Mouse (Mus musculus): Measurements from ENCODE around the gene Zp2. TPM values are rescaled to one million over a fixed set of nuclear protein-coding genes. Genes with fewer than 3 reads are reported as not detected.

Gene Zp2
- polyA plus RNA-seq, 1 experiment, result not detected

GRCm38 (mm10) chr7:120178935-120179334 lies 33.8 kb upstream of the Zp2 start:
- Histone ChIP-seq H3K4me3 (replicated peaks) (no peak overlapping the region), H3K4me1 (ENCODE audit: control insufficient read depth) (no peaks in the 10 kb centered on the region), H3K9me3 (ENCODE audit: control insufficient read depth, low read length) (no peaks in the 10 kb centered on the region), H3K27me3 (ENCODE audit: control insufficient read depth) (no peaks in the 10 kb centered on the region), H3K36me3 (ENCODE audit: control insufficient read depth) (no peaks in the 10 kb centered on the region; the same call in 1 of the 2 replicates)
- no peak for TF ChIP-seq GATA1 (IDR thresholded peaks at IDR 0.05; ENCODE audit: low read length)

- Histone ChIP-seq H3K4me3 (replicated peaks) (no peak overlapping the region), H3K4me1 (ENCODE audit: control insufficient read depth) (no peaks in the 10 kb centered on the region), H3K9me3 (ENCODE audit: control insufficient read depth, low read length) (no peaks in the 10 kb centered on the region; the same call in 1 of the 2 replicates), H3K36me3 (ENCODE audit: control insufficient read depth) (no peaks in the 10 kb centered on the region; the same call in 1 of the 2 replicates), H3K27me3 (ENCODE audit: control insufficient read depth) (no peaks in the 10 kb centered on the region)
- no peak for TF ChIP-seq TAL1 (IDR thresholded peaks at IDR 0.05; ENCODE audit: low read length)
- no peak for TF ChIP-seq GATA1 (IDR thresholded peaks at IDR 0.05; ENCODE audit: low read length)
Measured at GRCm38 (mm10) chr7:120177611-120178010, 32.5 kb upstream of the Zp2 start.

DNA sequence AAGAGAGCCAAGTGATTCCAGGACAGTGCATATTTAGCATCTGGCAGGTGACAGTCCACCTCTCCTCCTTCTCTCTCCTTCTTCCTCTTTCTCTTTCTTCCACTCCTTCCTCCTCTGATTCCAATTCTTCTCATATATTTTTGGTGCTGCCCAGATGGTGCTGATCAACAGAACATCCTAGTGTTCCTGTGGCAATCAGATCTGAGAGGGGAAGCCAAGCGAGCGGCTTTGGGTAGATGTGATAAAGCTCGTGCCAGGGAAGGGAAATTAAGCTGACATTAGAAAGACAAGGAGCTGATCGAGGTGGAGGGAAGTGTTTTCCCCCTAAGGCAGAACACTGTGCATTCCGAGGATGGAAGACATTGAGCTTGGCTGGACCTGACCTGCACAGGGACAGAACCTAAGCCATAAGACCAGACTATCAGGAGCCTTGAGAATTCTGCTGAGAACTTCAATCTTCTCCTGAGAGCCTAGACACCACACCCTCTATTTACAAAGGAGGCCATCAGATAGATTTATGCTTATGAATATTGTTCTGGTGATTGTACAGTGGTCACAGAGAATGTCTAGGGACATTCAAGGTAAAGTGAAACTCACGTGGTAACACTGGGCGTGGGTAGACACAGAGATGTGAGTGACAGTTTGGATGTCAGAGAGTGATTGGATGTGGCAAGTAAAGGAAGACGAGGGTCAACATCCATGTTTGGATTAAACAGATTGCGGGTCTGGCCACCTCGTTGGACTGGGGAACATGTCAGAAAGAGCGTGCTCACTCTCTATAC lies 29.8 kb upstream of the Zp2 start:
- peak overlapping the region; percentile 48 for H3K4me3 ChIP-seq (replicated peaks)
- no peaks in the 10 kb centered on the region for H3K36me3 ChIP-seq (ENCODE audit: control insufficient read depth)
- H3K4me1 ChIP-seq (ENCODE audit: control insufficient read depth), result no peaks in the 10 kb centered on the region
- H3K27me3 ChIP-seq (ENCODE audit: control insufficient read depth), result no peaks in the 10 kb centered on the region
- no peaks in the 10 kb centered on the region; the same call in 1 of the 2 replicates for H3K9me3 ChIP-seq (ENCODE audit: control insufficient read depth, low read length)
- no peak for TF ChIP-seq GATA1 (IDR thresholded peaks at IDR 0.05; ENCODE audit: low read length)
- no peak for TF ChIP-seq TAL1 (IDR thresholded peaks at IDR 0.05; ENCODE audit: low read length)

DNA sequence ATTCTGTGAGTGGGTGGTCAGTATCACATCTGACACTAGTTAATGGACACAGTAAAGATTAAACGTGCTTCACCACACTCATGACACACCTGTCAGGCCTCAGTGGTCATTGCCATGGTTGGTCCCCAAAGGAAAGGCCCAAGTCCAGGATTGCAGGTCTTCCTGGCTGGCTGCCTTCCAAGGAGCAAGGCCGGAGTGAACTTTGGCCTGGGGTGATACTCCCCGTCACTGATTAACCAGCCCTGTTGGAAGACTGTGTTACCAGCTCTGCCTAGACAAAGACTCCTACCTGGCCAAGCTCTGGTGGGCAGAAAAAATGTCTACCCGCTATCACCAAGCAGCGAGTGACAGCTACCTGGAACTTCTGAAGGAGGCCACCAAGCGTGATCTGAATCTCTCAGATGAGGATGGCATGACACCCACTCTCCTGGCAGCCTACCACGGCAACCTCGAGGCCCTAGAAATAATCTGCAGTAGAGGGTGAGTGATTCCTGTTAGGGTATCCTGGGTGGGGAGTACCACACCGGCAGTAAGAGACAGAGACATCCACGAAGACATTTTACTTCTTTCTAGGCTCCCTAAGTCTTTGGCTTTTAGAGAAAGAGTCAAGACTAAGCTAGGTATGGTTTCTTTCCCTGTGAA lies 28.6 kb upstream of the Zp2 start, which contains the start of gene Anks4b:
Gene Anks4b (plus strand): TSS at position 256 of the 642 bp plus-strand sequence.
- no peaks in the 10 kb centered on the region for H3K27me3 ChIP-seq (ENCODE audit: control insufficient read depth)
- no peaks in the 10 kb centered on the region; the same call in 1 of the 2 replicates for H3K9me3 ChIP-seq (ENCODE audit: control insufficient read depth, low read length)
- no peaks in the 10 kb centered on the region for H3K36me3 ChIP-seq (ENCODE audit: control insufficient read depth)
- H3K4me1 ChIP-seq (ENCODE audit: control insufficient read depth), result no peaks in the 10 kb centered on the region
- TF ChIP-seq GATA1 (IDR thresholded peaks at IDR 0.05; ENCODE audit: low read length), result no peak
- TF ChIP-seq TAL1 (IDR thresholded peaks at IDR 0.05; ENCODE audit: low read length), result no peak
- H3K4me3 ChIP-seq (replicated peaks), result peak within 1 kb of the TSS; percentile 49

GRCm38 (mm10) chr7:120172188-120172700 lies 27.2 kb upstream of the Zp2 start:
- H3K36me3 ChIP-seq (ENCODE audit: control insufficient read depth), result no peaks in the 10 kb centered on the region
- no peaks in the 10 kb centered on the region for H3K4me1 ChIP-seq (ENCODE audit: control insufficient read depth)
- no peak overlapping the region for H3K4me3 ChIP-seq (replicated peaks)
- H3K9me3 ChIP-seq (ENCODE audit: control insufficient read depth, low read length), result no peaks in the 10 kb centered on the region; the same call in 1 of the 2 replicates
- H3K27me3 ChIP-seq (ENCODE audit: control insufficient read depth), result no peaks in the 10 kb centered on the region
- no peak for TF ChIP-seq TAL1 (IDR thresholded peaks at IDR 0.05; ENCODE audit: low read length)
- TF ChIP-seq GATA1 (IDR thresholded peaks at IDR 0.05; ENCODE audit: low read length), result no peak

DNA sequence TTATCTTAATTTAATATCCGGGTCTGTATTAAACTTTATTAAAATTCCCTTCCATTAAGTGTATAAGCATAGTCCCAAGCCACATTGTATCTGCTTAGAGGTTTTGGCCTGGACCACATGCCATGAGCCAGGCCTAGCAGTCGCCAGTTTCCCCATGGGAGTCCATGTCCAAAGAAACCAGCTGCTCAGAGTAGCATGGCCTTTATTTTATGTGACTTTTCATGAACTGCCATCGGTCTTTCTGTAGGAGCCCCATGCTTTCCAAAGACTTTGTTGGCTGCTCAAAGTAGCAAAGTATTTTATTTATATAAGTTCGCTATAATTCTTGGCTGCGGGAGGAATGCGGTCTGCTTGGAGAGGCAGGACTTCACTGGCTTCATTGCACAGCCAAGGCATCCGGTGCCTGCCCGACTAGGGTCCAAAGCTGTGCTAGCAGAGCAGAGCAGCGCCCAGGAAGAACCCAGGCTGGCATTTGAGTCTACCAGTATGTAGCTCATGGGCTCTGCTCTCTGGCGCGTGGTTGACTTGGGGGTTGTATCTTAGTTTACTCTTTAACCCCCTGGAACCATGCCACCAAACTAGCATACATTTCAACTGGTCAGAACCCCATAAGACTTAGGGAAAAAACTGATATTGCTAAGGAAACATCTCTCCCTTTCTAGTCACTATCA lies 18.6 kb upstream of the Zp2 start:
- Histone ChIP-seq H3K27me3 (ENCODE audit: control insufficient read depth) (no peaks in the 10 kb centered on the region), H3K9me3 (ENCODE audit: control insufficient read depth, low read length) (no peaks in the 10 kb centered on the region), H3K4me3 (replicated peaks) (no peak overlapping the region), H3K36me3 (ENCODE audit: control insufficient read depth) (no peaks in the 10 kb centered on the region), H3K4me1 (ENCODE audit: control insufficient read depth) (no peaks in the 10 kb centered on the region)
- TF ChIP-seq GATA1 (IDR thresholded peaks at IDR 0.05; ENCODE audit: low read length) (no peak), TAL1 (IDR thresholded peaks at IDR 0.05; ENCODE audit: low read length) (no peak)

GRCm38 (mm10) chr7:120158121-120158613 lies 13.1 kb upstream of the Zp2 start:
- Histone ChIP-seq H3K4me3 (replicated peaks) (no peak overlapping the region), H3K36me3 (ENCODE audit: control insufficient read depth) (no peaks in the 10 kb centered on the region), H3K4me1 (ENCODE audit: control insufficient read depth) (no peaks in the 10 kb centered on the region), H3K27me3 (ENCODE audit: control insufficient read depth) (no peaks in the 10 kb centered on the region), H3K9me3 (ENCODE audit: control insufficient read depth, low read length) (no peaks in the 10 kb centered on the region)
- TF ChIP-seq TAL1 (IDR thresholded peaks at IDR 0.05; ENCODE audit: low read length), result no peak
- TF ChIP-seq GATA1 (IDR thresholded peaks at IDR 0.05; ENCODE audit: low read length), result no peak

DNA sequence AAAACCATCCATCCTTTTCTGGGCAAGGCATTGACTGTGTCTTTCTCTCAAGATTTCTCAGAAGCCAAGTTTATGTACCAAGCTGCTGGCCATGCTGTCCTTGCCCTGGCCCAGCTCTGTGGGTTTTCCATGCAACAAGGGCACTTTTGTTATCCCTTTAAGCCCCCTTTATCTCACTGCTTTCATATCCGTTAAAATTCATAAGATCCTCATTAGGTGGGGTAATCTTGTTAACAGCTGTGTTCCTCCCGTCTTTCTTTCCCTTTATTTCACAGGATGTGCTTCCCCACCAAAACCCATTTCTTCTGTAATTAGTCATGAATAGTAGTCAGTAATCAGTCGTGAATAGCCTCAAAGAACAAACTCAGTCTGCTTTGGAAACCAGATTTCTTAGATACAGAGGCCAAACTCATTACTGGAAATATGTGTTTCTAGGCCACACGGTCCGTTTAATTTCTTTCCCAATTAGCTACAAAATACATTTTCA lies 12.5 kb upstream of the Zp2 start:
- Histone ChIP-seq H3K36me3 (ENCODE audit: control insufficient read depth) (no peaks in the 10 kb centered on the region), H3K9me3 (ENCODE audit: control insufficient read depth, low read length) (no peaks in the 10 kb centered on the region), H3K4me3 (replicated peaks) (no peak overlapping the region), H3K27me3 (ENCODE audit: control insufficient read depth) (no peaks in the 10 kb centered on the region), H3K4me1 (ENCODE audit: control insufficient read depth) (no peaks in the 10 kb centered on the region)
- no peak for TF ChIP-seq GATA1 (IDR thresholded peaks at IDR 0.05; ENCODE audit: low read length)
- TF ChIP-seq TAL1 (IDR thresholded peaks at IDR 0.05; ENCODE audit: low read length), result no peak
